Mouse (Mus musculus) neural tube, embryonic 11.5 days (tissue): ENCODE results near the gene Gapvd1. TPM values are rescaled to one million over a fixed set of nuclear protein-coding genes. Genes with fewer than 3 reads are reported as not detected.
A peak's percentile ranks its signal among the peaks of the same experiment; 100 is the strongest.
"Not testable (repeated sequence)": the region's sequence is repeated elsewhere in the genome, so short reads cannot be mapped to it uniquely, and the experiment has no call there.

Source experiments
- ATAC-seq: fragments of 200-750 bp; cut with Nextera tagmentation; 2 replicates; pipeline ENCODE4 v1.8.0; 2017; ENCODE audit warnings: moderate number of reproducible peaks, mild to moderate bottlenecking, moderate TSS enrichment, moderate library complexity; ENCODE audit not compliant: insufficient read depth, low FRiP score, low TSS enrichment
- DNase-seq: peaks from one replicate; pipeline ENCODE4 v3.0.0-alpha.2; 2015; ENCODE audit warnings: low spot score
- H3K27ac ChIP-seq: fragments of 300-500 bp; sonication (generic); 2 replicates; pipeline ENCODE4 v1.5.1; 2014; ENCODE audit warnings: low read depth, mild to moderate bottlenecking, low read length
- H3K27me3 ChIP-seq: fragments of 300-500 bp; sonication (generic); 2 replicates; pipeline ENCODE4 v1.6.1; 2014; ENCODE audit warnings: mild to moderate bottlenecking, low read length, mixed read lengths; ENCODE audit not compliant: control insufficient read depth, insufficient read depth
- H3K36me3 ChIP-seq: fragments of 300-500 bp; sonication (generic); 2 replicates; pipeline ENCODE4 v1.6.1; 2014; ENCODE audit warnings: mild to moderate bottlenecking, low read length, moderate library complexity, mixed read lengths; ENCODE audit not compliant: control insufficient read depth, insufficient read depth
- H3K4me1 ChIP-seq: fragments of 300-500 bp; sonication (generic); 2 replicates; pipeline ENCODE4 v1.6.1; 2014; ENCODE audit warnings: low read length, mixed read lengths; ENCODE audit not compliant: control insufficient read depth, insufficient read depth
- H3K4me2 ChIP-seq: fragments of 300-500 bp; sonication (generic); 2 replicates; pipeline ENCODE4 v1.6.1; 2014; ENCODE audit warnings: low read depth, mild to moderate bottlenecking, moderate library complexity
- H3K4me3 ChIP-seq: fragments of 300-500 bp; sonication (generic); 2 replicates; pipeline ENCODE4 v1.5.1; 2014; ENCODE audit warnings: low read depth, low read length
- H3K9ac ChIP-seq: fragments of 300-500 bp; sonication (generic); 2 replicates; pipeline ENCODE4 v1.6.1; 2014; ENCODE audit warnings: mild to moderate bottlenecking, low read length
- H3K9me3 ChIP-seq: fragments of 300-500 bp; sonication (generic); 2 replicates; pipeline ENCODE4 v1.6.1; 2016; ENCODE audit warnings: low read length; ENCODE audit not compliant: control insufficient read depth
- WGBS: fragments of 180-500 bp; shearing (Covaris S2); extraction: QIAGEN DNeasy Blood & Tissue Kit; methylation state at CpG from one replicate; pipeline ENCODE4 v1.1.7; 2014; 5-methylcytosine and 5-hydroxymethylcytosine counted together
- polyA plus RNA-seq: library from polyadenylated mRNA; unstranded; fragments of >200 nt; fragmentation: Nextera tagmentation; extraction: Ambion mirVana; gene quantifications from 2 replicates; pipeline ENCODE4 v1.2.1, GENCODE M21; 2014

The Gapvd1 gene
- polyA plus RNA-seq: 112 and 125 TPM in 2 replicates

- no peaks in the 10 kb centered on the region for H3K27me3 ChIP-seq
- peak within 1 kb of the TSS; percentile 95 for H3K27ac ChIP-seq
- H3K4me3 ChIP-seq: peak within 1 kb of the TSS; percentile 98
- no peaks in the 10 kb centered on the region for H3K36me3 ChIP-seq
- no peaks in the 10 kb centered on the region for H3K9me3 ChIP-seq
- H3K9ac ChIP-seq: peak within 1 kb of the TSS; percentile 91
- DNase-seq: peak; percentile 60
- 0 out of 2 replicates have a peak, but pooled peaks have one; percentile 3 for ATAC-seq
- 3% methylated on average over 13 of the region's 14 CpGs for WGBS
- 0 out of 2 replicates have a peak, but pooled peaks cover 5% of the 10 kb centered on the region for H3K4me1 ChIP-seq
- peak within 1 kb of the TSS; percentile 56 for H3K4me2 ChIP-seq
Observed at GRCm38 (mm10) chr2:34754551-34755358, at the start of gene Gapvd1. Gene Gapvd1, minus strand, starts transcription at chr2:34755232.

- H3K4me1 ChIP-seq: peaks cover 5% of the 10 kb centered on the region; the same call in 1 of the 2 replicates
- no peaks in the 10 kb centered on the region for H3K9me3 ChIP-seq
- DNase-seq: no peak
- WGBS: 97% methylated on average over 1 of the region's 1 CpGs
- no peaks in the 10 kb centered on the region for H3K27me3 ChIP-seq
- H3K4me2 ChIP-seq: no peak overlapping the region
- ATAC-seq: no peak
- H3K27ac ChIP-seq: no peak overlapping the region
- no peak overlapping the region for H3K9ac ChIP-seq
- no peak overlapping the region for H3K4me3 ChIP-seq
- H3K36me3 ChIP-seq: no peaks in the 10 kb centered on the region
Observed at GRCm38 (mm10) chr2:34804815-34805214, 49.8 kb upstream of the Gapvd1 start.

- H3K27ac ChIP-seq: no peak overlapping the region
- H3K9ac ChIP-seq: no peak overlapping the region
- H3K9me3 ChIP-seq: no peaks in the 10 kb centered on the region
- H3K4me1 ChIP-seq: peaks cover 5% of the 10 kb centered on the region; the same call in 1 of the 2 replicates
- ATAC-seq: no peak
- H3K4me2 ChIP-seq: no peak overlapping the region
- H3K4me3 ChIP-seq: no peak overlapping the region
- WGBS: 97% methylated on average over 2 of the region's 2 CpGs
- DNase-seq: no peak
- H3K36me3 ChIP-seq: no peaks in the 10 kb centered on the region
- no peaks in the 10 kb centered on the region for H3K27me3 ChIP-seq
Observed at GRCm38 (mm10) chr2:34804172-34804571, 49.1 kb upstream of the Gapvd1 start.

- H3K9me3 ChIP-seq: no peaks in the 10 kb centered on the region
- H3K4me1 ChIP-seq: peaks cover 5% of the 10 kb centered on the region; the same call in 1 of the 2 replicates
- WGBS: 78% methylated on average over 3 of the region's 3 CpGs
- no peak overlapping the region for H3K9ac ChIP-seq
- no peaks in the 10 kb centered on the region for H3K27me3 ChIP-seq
- ATAC-seq (no peak), DNase-seq (no peak)
- no peak overlapping the region for H3K27ac ChIP-seq
- H3K4me3 ChIP-seq: no peak overlapping the region
- H3K36me3 ChIP-seq: no peaks in the 10 kb centered on the region
- peak overlapping the region; percentile 19; the same call in 1 of the 2 replicates for H3K4me2 ChIP-seq
Observed at GRCm38 (mm10) chr2:34803746-34804145, 48.7 kb upstream of the Gapvd1 start.

- H3K36me3 ChIP-seq, H3K4me1 ChIP-seq: not testable (repeated sequence)
- peak; percentile 28 for DNase-seq
Observed at GRCm38 (mm10) chr2:34802565-34803245, 47.7 kb upstream of the Gapvd1 start.

GRCm38 (mm10) chr2:34801516-34802482, 46.8 kb upstream of the Gapvd1 start:
- Histone ChIP-seq H3K4me3 (peak overlapping the region; percentile 54), H3K9ac (peak overlapping the region; percentile 69), H3K9me3 (no peaks in the 10 kb centered on the region), H3K27ac (peak overlapping the region; percentile 77), H3K27me3 (no peaks in the 10 kb centered on the region), H3K4me1 (peaks cover 5% of the 10 kb centered on the region; the same call in 1 of the 2 replicates), H3K4me2 (peak overlapping the region; percentile 19; the same call in 1 of the 2 replicates), H3K36me3 (no peaks in the 10 kb centered on the region)
- WGBS: 4% methylated on average over 39 of the region's 39 CpGs
- peak; percentile 95 for ATAC-seq
- peak; percentile 99 for DNase-seq

More at GRCm38 (mm10) chr2:34802565-34803245, 47.7 kb upstream of the Gapvd1 start:
- peak overlapping the region; percentile 77 for H3K27ac ChIP-seq
- H3K4me3 ChIP-seq: peak overlapping the region; percentile 54
- peak; percentile 63 for ATAC-seq
- peak overlapping the region; percentile 71 for H3K4me2 ChIP-seq
- peak overlapping the region; percentile 69 for H3K9ac ChIP-seq
- H3K27me3 ChIP-seq, H3K9me3 ChIP-seq: not testable (repeated sequence)
- under 1% methylated on average over 19 of the region's 32 CpGs for WGBS

GRCm38 (mm10) chr2:34800371-34800770, 45.3 kb upstream of the Gapvd1 start:
- no peak overlapping the region for H3K4me3 ChIP-seq
- peaks cover 5% of the 10 kb centered on the region; the same call in 1 of the 2 replicates for H3K4me1 ChIP-seq
- no peak overlapping the region for H3K4me2 ChIP-seq
- H3K36me3 ChIP-seq: no peaks in the 10 kb centered on the region
- H3K27me3 ChIP-seq: no peaks in the 10 kb centered on the region
- WGBS: 79% methylated on average over 7 of the region's 7 CpGs
- H3K27ac ChIP-seq: no peak overlapping the region
- H3K9me3 ChIP-seq: no peaks in the 10 kb centered on the region
- DNase-seq (no peak), ATAC-seq (no peak)
- H3K9ac ChIP-seq: no peak overlapping the region; the same call in 1 of the 2 replicates
